Mouse (Mus musculus): ENCODE data around the gene Obscn.
A peak's percentile ranks its signal among the peaks of the same experiment; 100 is the strongest.

Gene Obscn

GRCm38 (mm10) chr11:59141772-59142370 lies 5.7 kb upstream of the Obscn start:
- no peak for DNase-seq

- DNase-seq: no peak
Measured at GRCm38 (mm10) chr11:59138537-59139486, 2.6 kb upstream of the Obscn start.

- no peak for DNase-seq
Measured at GRCm38 (mm10) chr11:59136994-59137706, 948 bp upstream of the Obscn start.

- DNase-seq: peak in 1 of 2 experiments; percentile 7
Measured at GRCm38 (mm10) chr11:59135051-59135820, 966 bp downstream of the Obscn start.

- peak in 1 of 2 experiments; percentile 25 for DNase-seq
Measured at GRCm38 (mm10) chr11:59134373-59134997, 1.7 kb downstream of the Obscn start.

- no peak for DNase-seq
Measured at GRCm38 (mm10) chr11:59132065-59132464, 4.1 kb downstream of the Obscn start.

- no peak for DNase-seq
Measured at GRCm38 (mm10) chr11:59131348-59131919, 4.8 kb downstream of the Obscn start.

GRCm38 (mm10) chr11:59130782-59131181 lies 5.4 kb downstream of the Obscn start:
- no peak for DNase-seq

- DNase-seq: no peak
Measured at GRCm38 (mm10) chr11:59105945-59106344, 30.3 kb downstream of the Obscn start.

GRCm38 (mm10) chr11:59102324-59102723 lies 33.9 kb downstream of the Obscn start:
- DNase-seq: peak in 1 of 2 experiments; percentile 15

- peak; percentile 45 to 85 for DNase-seq
Measured at GRCm38 (mm10) chr11:59098339-59098738, 37.9 kb downstream of the Obscn start.

GRCm38 (mm10) chr11:59097770-59098169 lies 38.4 kb downstream of the Obscn start:
- no peak for DNase-seq

- DNase-seq: peak in 1 of 2 experiments; percentile 34
Measured at GRCm38 (mm10) chr11:59094213-59094612, 42.0 kb downstream of the Obscn start.

- DNase-seq: no peak
Measured at GRCm38 (mm10) chr11:59087581-59087980, 48.6 kb downstream of the Obscn start.

GRCm38 (mm10) chr11:59085200-59085599 lies 51.0 kb downstream of the Obscn start:
- no peak for DNase-seq

- no peak for DNase-seq
Measured at GRCm38 (mm10) chr11:59083125-59083524, 53.1 kb downstream of the Obscn start.

GRCm38 (mm10) chr11:59078311-59078710 lies 57.9 kb downstream of the Obscn start:
- peak; percentile 51 to 82 for DNase-seq

GRCm38 (mm10) chr11:59070321-59070720 lies 65.9 kb downstream of the Obscn start:
- DNase-seq: no peak

GRCm38 (mm10) chr11:59068922-59069321 lies 67.3 kb downstream of the Obscn start:
- no peak for DNase-seq

GRCm38 (mm10) chr11:59068433-59068832 lies 67.8 kb downstream of the Obscn start:
- no peak for DNase-seq

GRCm38 (mm10) chr11:59067921-59068320 lies 68.3 kb downstream of the Obscn start:
- no peak for DNase-seq

GRCm38 (mm10) chr11:59058025-59058424 lies 78.2 kb downstream of the Obscn start:
- no peak for DNase-seq

Data from kidney, postnatal 36 days (tissue).